In genomic region chr15:78244695-78245492, GRCm38 (mm10) we compare ENCODE assay signal across 9 mouse cellular contexts. TPM values are rescaled to one million over a fixed set of nuclear protein-coding genes. Genes with fewer than 3 reads are reported as not detected.
DNase-seq lines count a peak whose midpoint lies in the region; ATAC-seq lines count a peak whose summit lies in the region.
"Had no signal": no experiment of that assay in that cellular context is flagged by ENCODE, and none has a peak within 500 bp of the region (broad histone marks: within the 10 kb centered on the region; RNA-seq: fewer than 3 reads in every experiment).

TSS of gene Ncf4 (plus strand) at chr15:78244801.

- H3K4me2 ChIP-seq in forebrain, embryonic 12.5 days = no peak within 1 kb of the TSS
- H3K4me2 ChIP-seq in hindbrain, embryonic 11.5 days (replicated peaks; ENCODE audit: low read depth, low read length) = no peak within 1 kb of the TSS
- H3K4me2 ChIP-seq: neural tube, embryonic 12.5 days had no signal

- DNase-seq in 416B (ENCODE audit: low read depth) = peak; percentile 68
- DNase-seq in MEL-GATA-1-ER (ENCODE audit: extremely low read depth, low read depth) = peak; percentile 57
- DNase-seq in heart, postnatal 4 days = peak; percentile 21
- no peak for DNase-seq in ovary, adult 18-20 months (ENCODE audit: low spot score)
- no peak for DNase-seq in left cerebral cortex, adult 11 months (ENCODE audit: low spot score)
- DNase-seq in hindbrain, embryonic 11.5 days (ENCODE audit: low spot score) = no peak

- no peaks in the 10 kb centered on the region for H3K27me3 ChIP-seq in megakaryocyte, embryonic 14.5 days (replicated peaks)
- H3K27me3 ChIP-seq in forebrain, embryonic 12.5 days = no peaks in the 10 kb centered on the region
- no peaks in the 10 kb centered on the region; the same call in 1 of the 2 replicates for H3K27me3 ChIP-seq in hindbrain, embryonic 11.5 days (ENCODE audit: control insufficient read depth, insufficient read depth, low read length)
- H3K27me3 ChIP-seq: neural tube, embryonic 12.5 days had no signal

- peaks cover 33% of the 10 kb centered on the region for H3K36me3 ChIP-seq in megakaryocyte, embryonic 14.5 days (replicated peaks; ENCODE audit: low read length)
- H3K36me3 ChIP-seq in forebrain, embryonic 12.5 days (replicated peaks) = no peaks in the 10 kb centered on the region
- no peaks in the 10 kb centered on the region for H3K36me3 ChIP-seq in hindbrain, embryonic 11.5 days (ENCODE audit: control insufficient read depth, insufficient read depth, low read length)
- H3K36me3 ChIP-seq: neural tube, embryonic 12.5 days had no signal

- H3K9me3 ChIP-seq in megakaryocyte, embryonic 14.5 days = no peaks in the 10 kb centered on the region
- no peaks in the 10 kb centered on the region for H3K9me3 ChIP-seq in forebrain, embryonic 12.5 days
- H3K9me3 ChIP-seq in hindbrain, embryonic 11.5 days (ENCODE audit: control insufficient read depth, low read length) = no peaks in the 10 kb centered on the region
- H3K9me3 ChIP-seq: neural tube, embryonic 12.5 days had no signal

- no peak within 1 kb of the TSS for H3K27ac ChIP-seq in forebrain, embryonic 12.5 days
- no peak within 1 kb of the TSS for H3K27ac ChIP-seq in hindbrain, embryonic 11.5 days (ENCODE audit: low read depth, low read length)
- H3K27ac ChIP-seq: neural tube, embryonic 12.5 days had no signal

- 81% methylated on average over 7 of the region's 7 CpGs for WGBS in forebrain, embryonic 12.5 days
- WGBS in hindbrain, embryonic 11.5 days = 77% methylated on average over 7 of the region's 7 CpGs

- peaks cover 94% of the 10 kb centered on the region for H3K4me1 ChIP-seq in megakaryocyte, embryonic 14.5 days
- H3K4me1 ChIP-seq in forebrain, embryonic 12.5 days = no peaks in the 10 kb centered on the region
- H3K4me1 ChIP-seq in hindbrain, embryonic 11.5 days (replicated peaks; ENCODE audit: control insufficient read depth, insufficient read depth, low read length) = no peaks in the 10 kb centered on the region
- H3K4me1 ChIP-seq: neural tube, embryonic 12.5 days had no signal

- peak within 1 kb of the TSS; percentile 92 for H3K4me3 ChIP-seq in megakaryocyte, embryonic 14.5 days (replicated peaks)
- H3K4me3 ChIP-seq in forebrain, embryonic 12.5 days (replicated peaks) = no peak within 1 kb of the TSS
- no peak within 1 kb of the TSS for H3K4me3 ChIP-seq in hindbrain, embryonic 11.5 days (ENCODE audit: low read depth, low read length)
- H3K4me3 ChIP-seq: neural tube, embryonic 12.5 days had no signal

- H3K9ac ChIP-seq in forebrain, embryonic 12.5 days = no peak within 1 kb of the TSS; the same call in 1 of the 2 replicates
- H3K9ac ChIP-seq in hindbrain, embryonic 11.5 days (ENCODE audit: low read depth, low read length) = no peak within 1 kb of the TSS
- H3K9ac ChIP-seq: neural tube, embryonic 12.5 days had no signal

- no peak for ATAC-seq in forebrain, embryonic 12.5 days (ENCODE audit: low FRiP score)
- no peak for ATAC-seq in hindbrain, embryonic 11.5 days (ENCODE audit: low FRiP score)

RNA-seq across cellular contexts. Expression of gene Ncf4, which starts in this region (rescaled TPM):
- 1 to 10 TPM; 1.9 to 2.1 TPM for total RNA-seq in heart, postnatal 4 days (2021)
- polyA plus RNA-seq in megakaryocyte, embryonic 14.5 days (2012; ENCODE audit: insufficient read depth, low replicate concordance) = 31.4 and 83.6 TPM in 2 replicates
- 2.6 and 3.2 TPM in 2 replicates for polyA plus RNA-seq in forebrain, embryonic 12.5 days (2016; fragmentation: Nextera tagmentation; extraction: Ambion mirVana)
- 6.9 and 7.9 TPM in 2 replicates for polyA plus RNA-seq in hindbrain, embryonic 11.5 days (2014; fragmentation: Nextera tagmentation; extraction: Ambion mirVana)

Comparison
In these comparisons a context has a peak if more than half of its experiments do, and no peak if none do; other contexts are left out.
1. DNase-seq: peak in 416B (single experiment), MEL-GATA-1-ER (single experiment) and heart, postnatal 4 days (single experiment); none in ovary, adult 18-20 months (single experiment), left cerebral cortex, adult 11 months (single experiment) and hindbrain, embryonic 11.5 days (single experiment).